Mouse (Mus musculus) spleen, adult 2 months (tissue): ENCODE data around the gene Slc26a8.
A peak's percentile ranks its signal among the peaks of the same experiment; 100 is the strongest.

Source experiments
- CTCF ChIP-seq: fragments of 200-500 bp; IDR thresholded peaks from 2 replicates; pipeline ENCODE4 v1.5.1; 2011; ENCODE audit warnings: mild to moderate bottlenecking, inconsistent platforms; ENCODE audit not compliant: insufficient read depth, insufficient read length, insufficient replicate concordance; ENCODE audit errors: extremely low read depth
- POLR2A ChIP-seq: fragments of 200-500 bp; IDR thresholded peaks from 2 replicates; pipeline ENCODE4 v1.6.1; 2011; ENCODE audit warnings: low read depth, low read length, inconsistent platforms

GRCm38 (mm10) chr17:28690776-28691686 is 998 bp upstream of the Slc26a8 start, which contains the start of gene Mapk14:
- TF ChIP-seq CTCF (peak; percentile 94), POLR2A (peak; percentile 91)
